Mouse (Mus musculus): ENCODE measurements at regions not wholly inside any gene's neighbourhood (a gene's known extent, or its start where the extent isn't known, plus 50 kb on each side); places are given as distances from the start of the nearest gene placed in this dataset.
A peak's percentile ranks its signal among the peaks of the same experiment; 100 is the strongest.

DNA sequence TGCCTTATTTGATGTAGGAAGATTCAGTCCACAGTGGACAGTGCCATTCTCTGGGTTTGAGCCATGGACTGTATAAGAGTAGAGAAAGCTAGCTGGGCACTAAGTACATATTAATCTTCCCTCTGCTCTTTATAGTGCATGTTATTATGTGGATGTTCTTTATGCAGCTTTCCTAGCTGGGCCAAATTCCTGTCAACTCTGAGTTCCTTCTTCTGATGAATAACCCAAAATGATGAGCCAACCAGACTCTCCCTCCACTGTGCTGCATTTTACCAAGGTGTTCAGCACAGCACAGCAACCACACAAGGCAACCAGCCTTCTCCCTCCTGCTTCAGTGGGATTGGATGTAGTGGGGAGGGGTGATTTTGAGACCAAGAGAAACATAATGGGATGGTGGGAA, 87.7 kb downstream of the Ets2 start:
- Histone ChIP-seq H3K4me2 (ENCODE audit: low read length) (no peak overlapping the region), H3K27ac (no peak overlapping the region), H3K36me3 (ENCODE audit: insufficient read depth, low read length) (no peaks in the 10 kb centered on the region), H3K4me3 (replicated peaks; ENCODE audit: low read depth, low read length) (no peak overlapping the region), H3K4me1 (replicated peaks; ENCODE audit: insufficient read depth, low read length) (peaks cover 3% of the 10 kb centered on the region; the same call in 1 of the 2 replicates), H3K9me3 (replicated peaks; ENCODE audit: low read length) (no peaks in the 10 kb centered on the region), H3K9ac (ENCODE audit: low read depth, low read length) (no peak overlapping the region), H3K27me3 (ENCODE audit: insufficient read depth, low read length) (no peaks in the 10 kb centered on the region)
- no peak for TF ChIP-seq CTCF (IDR thresholded peaks at IDR 0.05; ENCODE audit: low read depth)
- ATAC-seq (replicated peaks; ENCODE audit: low FRiP score, low read depth) (no peak), DNase-seq (ENCODE audit: low spot score) (no peak)

DNA sequence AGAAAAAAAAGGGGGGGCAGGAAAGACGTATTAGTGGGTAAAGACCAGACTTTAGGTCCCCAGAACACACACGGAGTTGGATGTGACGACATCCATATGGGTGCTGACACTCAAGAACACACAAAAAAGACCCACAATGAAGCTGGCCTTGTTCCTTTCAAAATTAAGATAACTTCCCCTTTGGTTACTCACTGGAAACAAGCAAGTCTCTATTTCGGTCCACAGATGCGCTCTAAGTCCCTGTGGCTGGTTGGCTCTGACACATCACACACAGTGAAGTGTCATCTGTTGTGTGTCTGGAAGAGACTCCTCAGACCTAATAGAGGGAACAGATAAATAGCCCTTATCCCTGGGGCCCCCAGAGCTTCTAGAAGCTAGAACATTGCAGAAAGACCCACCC, 79.8 kb downstream of the Ets2 start:
- H3K27me3 ChIP-seq (ENCODE audit: insufficient read depth, low read length), result no peaks in the 10 kb centered on the region; the same call in 1 of the 2 replicates
- H3K4me3 ChIP-seq (replicated peaks; ENCODE audit: low read depth, low read length), result no peak overlapping the region
- 82% methylated on average over 5 of the region's 5 CpGs for WGBS
- TF ChIP-seq CTCF (IDR thresholded peaks at IDR 0.05; ENCODE audit: low read depth), result no peak
- no peak for ATAC-seq (replicated peaks; ENCODE audit: low FRiP score, low read depth)
- no peaks in the 10 kb centered on the region for H3K4me1 ChIP-seq (replicated peaks; ENCODE audit: insufficient read depth, low read length)
- no peak overlapping the region for H3K9ac ChIP-seq (ENCODE audit: low read depth, low read length)
- no peaks in the 10 kb centered on the region for H3K36me3 ChIP-seq (ENCODE audit: insufficient read depth, low read length)
- H3K9me3 ChIP-seq (replicated peaks; ENCODE audit: low read length), result no peaks in the 10 kb centered on the region
- H3K4me2 ChIP-seq (ENCODE audit: low read length), result no peak overlapping the region
- no peak for DNase-seq (ENCODE audit: low spot score)
- H3K27ac ChIP-seq, result no peak overlapping the region

DNA sequence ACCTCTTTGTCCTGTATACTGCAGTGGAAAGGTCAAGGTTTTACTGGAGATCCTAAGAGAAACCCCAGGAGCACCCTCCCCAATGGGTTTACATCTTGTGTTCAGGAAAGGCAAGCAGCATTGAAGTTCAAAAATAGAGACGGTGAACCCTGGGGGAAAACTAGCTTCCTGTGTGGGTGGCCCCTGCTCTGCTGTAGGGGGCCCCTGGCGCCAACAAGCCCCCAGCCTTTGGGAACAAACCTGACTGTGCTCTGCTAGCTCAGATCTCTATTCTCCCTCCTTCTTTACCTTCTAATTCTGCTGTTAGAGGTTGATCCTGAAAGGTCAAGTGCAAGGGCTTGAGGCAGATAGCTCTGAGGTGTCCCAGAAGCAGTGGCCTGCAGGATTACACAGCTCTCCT, 78.6 kb downstream of the Ets2 start:
- TF ChIP-seq CTCF (IDR thresholded peaks at IDR 0.05; ENCODE audit: low read depth), result no peak
- no peak overlapping the region for H3K4me2 ChIP-seq (ENCODE audit: low read length)
- H3K27me3 ChIP-seq (ENCODE audit: insufficient read depth, low read length), result no peaks in the 10 kb centered on the region; the same call in 1 of the 2 replicates
- DNase-seq (ENCODE audit: low spot score), result no peak
- no peaks in the 10 kb centered on the region for H3K4me1 ChIP-seq (replicated peaks; ENCODE audit: insufficient read depth, low read length)
- WGBS, result 76% methylated on average over 2 of the region's 2 CpGs
- no peak overlapping the region for H3K27ac ChIP-seq
- H3K9me3 ChIP-seq (replicated peaks; ENCODE audit: low read length), result no peaks in the 10 kb centered on the region
- no peak overlapping the region for H3K4me3 ChIP-seq (replicated peaks; ENCODE audit: low read depth, low read length)
- no peak overlapping the region for H3K9ac ChIP-seq (ENCODE audit: low read depth, low read length)
- no peak for ATAC-seq (replicated peaks; ENCODE audit: low FRiP score, low read depth)
- no peaks in the 10 kb centered on the region for H3K36me3 ChIP-seq (ENCODE audit: insufficient read depth, low read length)

DNA sequence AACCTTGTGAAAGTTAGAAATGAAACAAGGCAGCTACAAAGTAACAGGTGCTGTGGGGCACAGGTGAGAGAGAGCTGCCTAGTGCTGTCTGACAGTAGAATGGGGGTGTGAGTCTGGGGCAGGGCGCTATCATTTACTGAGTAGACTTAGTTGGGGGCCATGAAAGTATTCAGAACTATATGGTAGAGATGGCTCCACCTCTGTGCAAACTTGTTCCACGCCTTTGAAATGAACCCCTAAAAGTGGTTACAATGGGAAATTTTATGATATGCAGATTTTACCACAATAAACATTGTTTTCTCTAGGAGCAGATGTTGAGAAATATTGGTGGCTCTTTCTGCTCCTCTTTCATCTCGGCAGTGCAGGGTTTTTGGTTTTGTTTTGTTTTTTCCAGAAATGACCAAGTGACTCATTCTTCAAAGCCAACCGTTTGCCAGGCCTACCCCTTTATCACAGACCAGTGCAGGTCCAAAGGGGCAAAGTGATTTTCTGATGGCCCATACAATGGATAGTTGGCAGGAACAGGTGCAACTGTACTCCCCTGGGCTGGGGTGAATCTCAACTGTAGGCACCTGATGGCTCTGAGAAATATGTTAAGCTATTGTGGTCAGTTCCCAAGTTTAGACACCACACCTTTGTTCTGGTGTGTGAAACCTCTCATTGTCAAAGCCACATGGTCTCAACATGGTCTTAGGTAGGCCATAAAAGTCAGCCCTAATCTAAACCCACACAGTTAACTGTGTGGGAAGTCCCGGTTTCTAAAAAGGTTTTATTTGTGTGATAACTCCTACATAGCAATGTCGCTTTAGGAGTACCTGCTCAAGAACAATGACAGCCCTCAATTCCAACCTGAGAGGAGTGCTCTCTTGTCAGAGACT, 77.2 kb downstream of the Ets2 start:
- 79% methylated on average over 6 of the region's 6 CpGs for WGBS
- no peak overlapping the region for H3K4me3 ChIP-seq (replicated peaks; ENCODE audit: low read depth, low read length)
- no peaks in the 10 kb centered on the region for H3K9me3 ChIP-seq (replicated peaks; ENCODE audit: low read length)
- H3K27ac ChIP-seq, result no peak overlapping the region
- no peak overlapping the region for H3K9ac ChIP-seq (ENCODE audit: low read depth, low read length)
- H3K27me3 ChIP-seq (ENCODE audit: insufficient read depth, low read length), result no peaks in the 10 kb centered on the region; the same call in 1 of the 2 replicates
- TF ChIP-seq CTCF (IDR thresholded peaks at IDR 0.05; ENCODE audit: low read depth), result no peak
- DNase-seq (ENCODE audit: low spot score) (no peak), ATAC-seq (replicated peaks; ENCODE audit: low FRiP score, low read depth) (no peak)
- no peak overlapping the region for H3K4me2 ChIP-seq (ENCODE audit: low read length)
- no peaks in the 10 kb centered on the region for H3K4me1 ChIP-seq (replicated peaks; ENCODE audit: insufficient read depth, low read length)
- H3K36me3 ChIP-seq (ENCODE audit: insufficient read depth, low read length), result no peaks in the 10 kb centered on the region

DNA sequence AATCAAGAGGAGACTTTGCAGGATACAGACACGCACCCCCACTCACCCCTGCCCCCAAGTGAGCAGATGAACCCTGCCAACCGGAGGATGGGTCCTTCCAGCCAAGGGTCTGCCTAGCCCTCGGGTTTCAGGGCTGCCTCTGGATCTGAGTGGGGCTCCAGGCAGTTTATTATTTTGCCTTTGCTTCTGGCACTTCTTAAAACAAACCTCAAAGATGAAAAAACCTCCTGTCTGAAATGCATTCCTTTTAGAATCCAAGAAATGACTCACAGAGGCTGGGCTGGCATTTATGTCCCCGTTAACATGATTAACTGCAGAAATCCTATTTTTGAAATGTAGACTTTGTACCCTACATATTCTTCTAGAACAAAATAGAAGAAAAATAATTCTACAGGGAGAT, 76.3 kb downstream of the Ets2 start:
- TF ChIP-seq CTCF (IDR thresholded peaks at IDR 0.05; ENCODE audit: low read depth), result no peak
- no peaks in the 10 kb centered on the region for H3K36me3 ChIP-seq (ENCODE audit: insufficient read depth, low read length)
- WGBS, result 39% methylated on average over 4 of the region's 4 CpGs
- H3K4me2 ChIP-seq (ENCODE audit: low read length), result no peak overlapping the region
- H3K27me3 ChIP-seq (ENCODE audit: insufficient read depth, low read length), result no peaks in the 10 kb centered on the region; the same call in 1 of the 2 replicates
- H3K9ac ChIP-seq (ENCODE audit: low read depth, low read length), result no peak overlapping the region
- DNase-seq (ENCODE audit: low spot score), result peak; percentile 51
- H3K9me3 ChIP-seq (replicated peaks; ENCODE audit: low read length), result no peaks in the 10 kb centered on the region
- no peak overlapping the region for H3K4me3 ChIP-seq (replicated peaks; ENCODE audit: low read depth, low read length)
- no peak overlapping the region for H3K27ac ChIP-seq
- ATAC-seq (replicated peaks; ENCODE audit: low FRiP score, low read depth), result no peak
- no peaks in the 10 kb centered on the region for H3K4me1 ChIP-seq (replicated peaks; ENCODE audit: insufficient read depth, low read length)

DNA sequence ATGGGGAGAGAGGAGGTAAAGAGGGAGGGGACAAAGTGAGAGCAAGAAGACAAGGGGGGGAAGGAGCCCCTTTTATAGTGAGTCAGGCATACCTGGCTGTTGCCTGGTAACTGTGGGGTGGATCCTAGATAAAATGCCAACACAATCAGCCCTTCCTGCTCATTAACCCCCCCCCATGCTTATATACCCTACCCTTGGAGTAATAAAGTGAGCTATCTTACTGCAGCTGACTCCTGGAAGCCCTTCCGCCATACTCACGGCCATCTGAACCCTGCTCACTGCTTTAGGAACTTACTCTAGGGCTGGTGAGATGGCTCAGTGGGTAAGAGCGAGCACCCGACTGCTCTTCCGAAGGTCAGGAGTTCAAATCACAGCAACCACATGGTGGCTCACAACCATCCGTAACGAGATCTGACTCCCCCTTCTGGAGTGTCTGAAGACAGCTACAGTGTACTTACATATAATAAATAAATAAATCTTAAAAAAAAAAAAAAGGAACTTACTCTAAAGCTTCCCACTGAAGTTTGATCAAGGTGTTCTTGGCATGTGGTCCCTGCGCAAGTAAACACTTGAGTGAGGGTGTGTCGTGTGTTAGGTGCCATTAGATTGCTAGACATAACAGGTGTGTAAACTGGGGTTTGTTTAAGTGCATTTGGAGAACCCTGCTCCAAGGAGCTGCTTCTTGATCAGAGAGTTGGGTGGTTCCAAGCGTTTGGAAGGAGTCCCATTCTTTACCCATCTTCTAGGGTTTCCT, 74.9 kb downstream of the Ets2 start:
- no peak overlapping the region for H3K9ac ChIP-seq (ENCODE audit: low read depth, low read length)
- DNase-seq (ENCODE audit: low spot score) (no peak), ATAC-seq (replicated peaks; ENCODE audit: low FRiP score, low read depth) (no peak)
- no peaks in the 10 kb centered on the region for H3K4me1 ChIP-seq (replicated peaks; ENCODE audit: insufficient read depth, low read length)
- no peaks in the 10 kb centered on the region; the same call in 1 of the 2 replicates for H3K27me3 ChIP-seq (ENCODE audit: insufficient read depth, low read length)
- TF ChIP-seq CTCF (IDR thresholded peaks at IDR 0.05; ENCODE audit: low read depth), result no peak
- no peaks in the 10 kb centered on the region for H3K36me3 ChIP-seq (ENCODE audit: insufficient read depth, low read length)
- H3K9me3 ChIP-seq (replicated peaks; ENCODE audit: low read length), result no peaks in the 10 kb centered on the region
- no peak overlapping the region for H3K4me2 ChIP-seq (ENCODE audit: low read length)
- no peak overlapping the region for H3K27ac ChIP-seq
- H3K4me3 ChIP-seq (replicated peaks; ENCODE audit: low read depth, low read length), result no peak overlapping the region
- 89% methylated on average over 10 of the region's 10 CpGs for WGBS

All from kidney, postnatal 0 days (tissue).